Mouse (Mus musculus) ZHBTc4 (cell line): ENCODE data around the gene Morn1.
A peak's percentile ranks its signal among the peaks of the same experiment; 100 is the strongest.
"Not testable (repeated sequence)": the region's sequence is repeated elsewhere in the genome, so short reads cannot be mapped to it uniquely, and the experiment has no call there.

Experiments
- DNase-seq: peaks from one replicate; pipeline ENCODE4 v3.0.0-alpha.2; 2011; ENCODE audit warnings: low read depth, low spot score

The Morn1 gene

DNA sequence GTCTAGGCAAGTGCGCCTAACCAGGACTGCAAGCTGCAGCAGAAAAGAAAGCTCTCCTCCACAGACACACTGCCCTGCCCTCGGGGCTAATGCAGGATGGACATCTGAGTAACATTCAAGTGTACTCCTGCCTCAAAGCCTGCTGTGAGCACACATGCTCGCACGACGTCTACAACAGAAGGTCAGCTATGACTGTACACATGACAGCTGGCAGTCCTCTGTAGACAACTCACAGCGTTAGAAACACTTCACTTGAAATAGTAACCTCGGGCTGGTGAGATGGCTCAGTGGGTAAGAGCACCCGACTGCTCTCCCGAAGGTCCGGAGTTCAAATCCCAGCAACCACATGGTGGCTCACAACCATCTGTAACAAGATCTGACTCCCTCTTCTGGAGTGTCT lies 7.6 kb upstream of the Morn1 start:
- not testable (repeated sequence) for DNase-seq

DNA sequence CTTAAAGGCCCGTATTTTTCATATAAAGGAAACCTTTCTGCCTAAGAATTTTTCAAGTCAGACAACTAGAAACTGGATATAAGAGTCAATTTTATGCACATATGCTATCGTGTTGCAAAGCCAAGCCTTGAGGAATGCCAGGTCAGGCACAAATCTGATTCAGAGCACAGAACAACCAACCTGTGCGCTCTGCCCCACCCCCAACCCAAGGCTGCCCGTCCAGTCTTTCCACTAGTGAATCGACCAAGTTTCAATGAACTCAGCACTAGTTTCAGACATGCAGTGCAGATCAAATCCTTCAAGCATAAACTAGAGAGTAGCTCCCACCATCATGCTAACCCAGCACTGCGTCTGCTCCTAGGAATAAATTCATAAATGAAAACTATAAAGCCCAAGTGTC lies 6.7 kb upstream of the Morn1 start:
- DNase-seq: no peak

DNA sequence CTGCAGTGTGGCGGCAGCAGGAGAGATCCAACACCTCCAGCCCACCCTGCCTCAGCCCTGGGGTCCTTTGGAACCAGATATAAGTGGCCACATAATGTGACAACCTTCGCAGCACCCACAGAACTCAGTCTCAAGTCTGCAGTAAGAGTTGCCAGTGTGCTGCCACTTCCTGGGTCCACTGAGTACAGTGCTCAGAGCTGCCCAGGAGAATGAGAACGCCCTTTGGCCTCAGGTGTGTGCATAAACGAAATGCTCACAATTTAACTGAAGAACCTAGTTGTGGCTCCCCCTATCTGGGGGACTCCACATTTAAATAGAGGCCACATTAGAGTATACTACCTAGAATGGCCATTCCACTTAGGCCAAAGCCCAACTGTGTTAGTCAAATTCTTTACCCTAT lies 2.8 kb upstream of the Morn1 start:
- DNase-seq: no peak

DNA sequence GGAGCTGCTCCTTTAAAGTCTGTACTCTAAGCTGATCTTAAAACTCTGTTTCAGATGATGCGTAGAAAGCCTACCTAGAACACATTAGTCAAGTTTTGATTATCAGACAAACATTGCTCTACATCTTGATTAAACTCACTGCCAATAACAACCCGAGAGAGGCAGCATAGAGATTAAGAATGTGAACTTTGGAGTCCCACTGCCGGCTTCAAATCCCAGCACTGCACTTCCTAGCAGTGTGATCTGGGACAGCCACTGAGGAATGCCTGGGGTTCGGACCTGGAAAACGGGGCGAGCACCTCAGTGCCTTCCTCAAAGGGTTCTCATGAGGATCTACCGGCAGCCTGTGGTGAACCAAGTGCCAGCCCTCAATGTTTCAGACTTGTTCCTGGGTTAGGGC lies 2.0 kb upstream of the Morn1 start:
- DNase-seq: no peak

DNA sequence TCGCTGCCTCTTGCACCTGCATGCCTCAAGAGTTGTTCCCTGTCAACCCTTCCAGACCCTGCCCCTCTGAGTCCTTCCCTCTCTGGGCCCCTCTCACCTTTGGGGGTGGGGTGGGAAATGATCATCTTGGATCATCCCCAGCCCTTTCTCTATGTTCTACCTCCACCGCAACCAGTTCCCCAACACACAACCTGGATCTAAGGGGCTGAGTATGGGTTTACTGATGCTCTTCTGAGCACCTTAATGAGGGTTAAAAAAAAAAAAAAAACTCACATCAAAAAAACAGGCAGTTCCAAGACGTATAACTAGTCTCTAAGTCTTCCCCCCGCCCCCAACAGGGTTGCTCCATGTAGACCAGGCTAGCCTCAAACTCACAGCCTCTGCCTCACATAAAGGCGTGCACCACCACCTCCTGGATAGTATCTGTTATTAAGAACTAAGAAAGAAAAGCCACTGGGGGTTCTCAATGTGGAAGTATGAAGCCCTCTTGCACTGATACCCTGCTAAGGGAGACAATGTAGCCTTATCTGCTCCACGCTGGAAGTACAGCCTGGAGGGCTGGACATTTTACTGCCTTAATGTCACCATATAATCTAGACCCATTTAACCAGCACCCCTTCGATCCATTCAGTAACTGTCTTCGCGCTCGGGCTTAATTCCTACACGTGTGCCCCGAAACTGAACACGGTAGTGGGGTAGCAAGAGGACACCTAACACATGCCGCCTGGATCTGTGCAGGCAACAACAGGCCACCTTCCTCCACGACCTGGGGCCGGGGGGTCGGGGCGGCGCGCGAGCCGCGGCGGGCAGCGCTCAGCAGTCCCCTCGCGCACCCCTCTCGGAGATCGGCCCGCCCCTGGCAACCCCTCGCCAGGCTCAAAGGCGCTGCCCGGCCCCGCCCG lies 920 bp upstream of the Morn1 start:
- DNase-seq: no peak

DNA sequence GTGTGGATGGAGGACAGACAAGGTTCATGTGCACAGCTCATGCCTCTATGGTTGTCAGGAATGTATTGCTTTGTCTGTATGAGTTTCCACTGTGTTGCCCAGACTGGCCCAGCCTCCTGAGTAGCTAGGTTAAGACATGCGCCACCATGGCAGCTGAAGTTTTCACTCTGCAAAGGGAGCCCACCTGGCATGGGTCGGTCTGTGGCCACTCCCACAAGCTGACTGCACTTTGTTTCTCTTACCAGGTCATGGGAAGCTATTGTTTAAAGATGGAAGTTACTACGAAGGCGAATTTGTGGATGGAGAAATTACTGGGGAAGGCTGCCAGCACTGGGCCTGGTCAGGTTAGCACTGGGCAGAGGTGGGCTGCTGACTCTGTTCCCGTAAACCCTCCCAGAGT lies 2.9 kb downstream of the Morn1 start:
- no peak for DNase-seq

DNA sequence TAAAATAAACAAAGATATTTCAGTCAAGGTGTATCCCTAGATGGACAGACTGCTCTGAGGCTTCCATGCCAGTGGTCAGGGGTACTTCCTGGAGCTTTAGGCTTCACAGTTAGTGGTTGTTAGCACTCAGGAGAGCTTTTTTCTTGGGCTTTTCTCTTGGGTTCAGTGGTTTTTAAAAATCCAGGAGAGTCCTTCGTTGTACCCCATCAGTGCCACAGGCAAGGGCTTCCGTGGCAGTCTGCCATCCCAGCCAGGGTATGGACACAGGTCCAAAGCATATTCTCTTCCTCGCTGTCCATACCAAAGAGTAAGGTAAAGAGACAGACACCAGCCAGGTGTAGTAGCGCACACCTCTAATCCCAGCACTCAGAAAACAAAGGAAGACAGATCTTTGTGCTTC lies 3.8 kb downstream of the Morn1 start:
- no peak for DNase-seq

DNA sequence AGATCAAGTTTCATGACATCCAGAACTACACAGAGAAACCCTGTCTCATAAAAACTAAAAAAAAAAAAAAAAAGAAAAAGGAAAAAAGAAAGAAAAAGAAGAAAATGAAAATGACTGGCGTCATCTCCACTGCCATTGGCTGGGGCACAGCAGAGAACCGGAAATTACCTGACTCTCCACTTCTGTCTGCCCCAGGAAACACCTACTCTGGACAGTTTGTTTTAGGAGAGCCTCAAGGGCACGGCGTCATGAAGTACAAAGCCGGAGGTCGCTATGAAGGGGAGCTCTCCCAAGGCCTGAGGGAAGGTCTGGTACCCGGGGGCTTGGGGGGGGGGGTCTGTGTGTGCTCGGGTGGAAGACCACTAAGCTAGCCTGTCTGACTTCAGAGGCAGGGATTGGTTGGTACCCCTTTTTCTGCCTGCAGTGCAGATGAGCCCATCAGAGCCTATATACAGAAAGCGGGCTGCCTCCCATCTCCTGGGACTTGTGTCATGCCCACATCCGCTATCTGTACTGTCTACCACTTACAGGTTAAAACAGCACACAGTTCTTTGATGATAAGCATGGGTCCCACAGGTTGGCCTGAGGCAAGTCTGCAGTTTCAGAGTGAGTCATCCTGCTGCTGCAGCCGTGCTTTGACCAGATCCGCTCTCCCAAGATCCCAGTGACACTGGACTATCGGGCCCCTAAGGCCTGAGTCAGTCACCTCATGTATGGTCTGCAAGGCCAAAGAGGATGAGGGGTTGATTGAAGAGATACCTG lies 4.5 kb downstream of the Morn1 start:
- DNase-seq: no peak

DNA sequence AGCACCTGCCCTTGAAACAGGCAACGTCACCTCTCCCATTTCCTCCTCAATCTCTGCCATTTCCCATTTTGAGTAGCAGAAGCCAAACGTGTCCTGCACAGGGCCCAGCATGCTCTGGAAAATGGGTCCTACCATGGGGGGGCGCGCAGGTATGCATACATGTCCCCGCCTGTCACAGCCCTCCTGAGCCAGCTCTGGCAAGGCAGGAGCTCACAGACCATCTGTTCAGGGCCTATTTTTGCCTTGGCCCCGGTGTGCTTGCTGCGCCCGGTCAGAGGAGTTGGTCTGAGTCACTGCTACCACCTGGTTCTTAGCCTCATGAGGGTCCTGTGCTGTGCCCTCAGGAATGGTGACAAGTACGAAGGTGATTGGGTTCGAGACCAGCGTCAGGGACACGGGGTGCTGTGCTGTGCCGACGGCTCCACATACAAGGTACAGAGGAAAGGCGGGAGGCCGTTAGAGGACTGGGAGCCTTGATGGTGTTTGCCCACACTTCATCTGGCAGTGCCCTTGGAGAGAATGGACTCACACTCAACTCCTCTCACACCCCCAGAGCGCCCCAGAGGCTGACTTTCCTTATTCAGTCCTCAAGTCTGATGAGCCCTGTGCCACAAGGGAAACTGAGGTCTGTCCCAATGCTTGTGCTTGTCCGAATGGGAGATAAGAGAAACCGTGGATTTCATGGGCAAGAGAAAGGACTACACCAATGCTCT lies 6.5 kb downstream of the Morn1 start:
- no peak for DNase-seq

DNA sequence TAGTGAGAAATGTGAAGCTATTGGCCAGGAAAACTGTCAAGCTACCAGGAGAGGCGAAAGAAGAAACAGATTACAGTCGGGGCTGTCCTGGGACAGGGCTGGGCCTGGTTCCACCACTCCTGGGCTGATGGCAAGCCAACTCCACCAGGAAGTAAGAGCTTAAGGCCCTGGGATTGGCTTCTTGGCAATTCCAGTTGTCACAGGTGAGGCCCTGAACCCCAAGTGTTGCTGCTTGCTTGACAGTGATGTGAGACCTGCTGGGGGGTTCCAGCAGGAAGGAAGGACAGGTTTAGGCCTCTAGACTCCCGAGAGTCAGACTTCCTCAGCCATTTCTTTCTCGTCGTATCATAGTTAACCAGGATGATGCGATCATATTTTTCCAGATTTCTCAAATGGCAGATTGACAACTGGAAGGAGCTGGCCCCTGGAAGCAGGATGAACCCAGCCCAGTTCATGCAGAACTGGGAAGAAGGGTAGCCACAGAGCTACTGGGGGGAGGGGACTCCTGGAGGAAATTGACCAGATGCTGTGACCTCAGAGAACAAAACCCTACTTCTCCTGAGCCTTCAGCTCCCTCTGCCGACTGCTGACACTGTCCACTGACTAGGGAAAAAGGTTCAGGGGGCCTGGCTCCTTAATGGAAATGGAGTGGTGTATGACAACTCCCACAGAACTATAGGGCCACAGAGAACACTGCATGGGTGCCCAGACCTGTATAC lies 7.2 kb downstream of the Morn1 start:
- DNase-seq: no peak

DNA sequence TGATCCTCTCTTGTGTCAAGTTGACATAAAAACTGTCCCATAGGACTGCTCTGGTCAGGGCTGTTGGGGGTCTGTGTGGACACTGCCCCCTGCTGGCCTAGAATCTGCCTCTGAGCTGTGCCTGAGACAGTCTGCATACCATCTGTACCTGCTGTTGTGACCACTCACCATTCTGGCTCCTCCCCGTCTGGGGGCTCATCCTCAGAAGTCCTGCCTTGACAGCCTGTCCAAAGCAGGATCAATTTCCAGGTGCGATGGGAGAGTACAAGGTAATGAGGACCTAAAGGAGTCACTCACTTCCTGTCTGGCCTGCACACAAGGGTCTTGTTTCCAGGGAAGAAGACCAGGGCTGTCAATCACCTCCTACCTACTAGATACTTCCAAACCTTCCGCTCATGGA lies 8.2 kb downstream of the Morn1 start:
- peak; percentile 80 for DNase-seq

DNA sequence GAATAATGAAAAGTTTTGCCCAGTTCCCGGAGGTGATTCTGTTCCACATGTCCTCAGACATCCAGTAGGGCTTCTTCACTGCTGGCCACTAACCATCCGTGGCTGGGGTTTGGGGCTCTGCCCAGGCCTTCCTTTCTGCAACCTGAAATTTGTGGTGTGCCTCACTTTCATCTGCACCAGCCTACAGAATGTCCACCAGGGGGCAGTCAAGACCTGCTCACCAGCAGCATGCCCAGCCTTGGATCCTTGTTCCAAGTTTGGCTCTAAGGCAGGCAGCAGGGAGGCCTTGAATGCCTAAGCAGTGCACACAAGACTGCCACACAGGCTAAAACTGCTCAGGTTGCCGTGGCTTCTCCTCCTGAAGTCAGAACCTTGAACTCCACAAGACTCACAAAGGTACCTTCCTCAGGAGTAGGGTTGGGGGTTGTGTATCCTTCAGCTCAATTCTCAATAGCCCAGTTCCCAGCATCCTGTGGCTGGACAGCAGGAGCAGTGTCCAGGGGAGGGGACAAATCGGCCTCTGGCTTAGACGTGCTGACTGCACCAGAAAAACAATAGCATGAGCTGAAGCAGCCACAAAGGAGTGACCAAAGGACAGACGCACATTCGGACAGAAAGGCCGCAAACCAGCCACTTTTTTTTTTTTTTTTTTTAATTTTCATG lies 9.0 kb downstream of the Morn1 start:
- peak; percentile 91 for DNase-seq

DNA sequence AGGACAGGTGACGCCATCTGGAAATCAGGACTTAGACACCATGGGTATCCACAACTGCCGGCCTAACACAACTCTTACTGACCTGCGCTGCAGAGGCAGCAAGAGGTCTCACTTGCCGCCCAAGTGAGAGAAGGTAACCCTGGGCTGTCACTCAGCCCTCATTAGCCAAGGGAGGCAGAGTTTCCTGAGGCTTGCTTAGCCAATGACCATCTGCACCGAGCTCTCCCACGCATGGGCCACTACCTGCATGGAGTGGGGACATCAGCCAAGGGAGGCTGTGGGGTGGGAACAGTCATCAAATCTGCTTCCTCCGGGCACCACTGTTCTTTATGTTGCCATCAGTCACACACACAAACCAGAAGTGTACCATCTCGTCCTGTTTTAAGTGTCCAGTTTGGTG lies 9.6 kb downstream of the Morn1 start:
- DNase-seq: no peak

DNA sequence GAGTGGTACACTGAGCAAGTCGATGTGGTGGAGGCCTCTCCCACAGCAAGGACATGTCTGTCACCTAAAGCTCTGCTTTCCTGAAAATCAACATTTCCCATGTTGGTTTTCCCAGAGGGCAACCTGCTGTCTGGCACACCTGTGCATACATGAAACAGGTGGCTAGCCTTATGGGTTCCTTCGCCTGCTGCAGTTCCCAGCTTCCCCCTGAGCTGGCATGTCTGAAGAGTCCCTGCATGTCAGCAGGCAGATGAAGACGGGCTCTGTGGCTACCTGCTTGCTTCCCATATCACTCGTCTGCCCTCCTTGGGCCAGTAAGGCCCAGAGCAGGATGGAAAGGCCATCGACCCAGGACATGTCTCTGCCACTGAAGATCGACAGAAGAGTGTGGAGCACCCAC lies 11.1 kb downstream of the Morn1 start:
- DNase-seq: no peak

DNA sequence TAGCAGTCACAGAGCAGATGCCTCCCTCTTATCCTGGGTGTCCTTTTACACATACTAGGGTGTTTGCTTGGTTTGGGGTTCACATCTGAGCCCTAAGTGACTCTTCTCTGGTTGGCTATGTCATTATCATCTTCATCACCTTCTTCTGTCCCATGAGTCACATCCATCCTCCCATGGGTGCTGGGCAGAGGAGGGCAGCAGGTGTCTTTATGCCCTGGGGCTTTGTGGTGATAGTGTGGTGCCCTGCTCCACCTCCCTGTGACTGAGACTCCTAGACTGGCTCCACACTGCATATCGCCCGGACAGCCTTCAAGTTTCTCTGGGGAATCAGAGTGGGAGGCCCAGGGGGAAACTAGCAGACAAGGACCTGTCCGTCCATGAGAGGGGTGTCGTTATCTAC lies 12.2 kb downstream of the Morn1 start:
- DNase-seq: no peak

DNA sequence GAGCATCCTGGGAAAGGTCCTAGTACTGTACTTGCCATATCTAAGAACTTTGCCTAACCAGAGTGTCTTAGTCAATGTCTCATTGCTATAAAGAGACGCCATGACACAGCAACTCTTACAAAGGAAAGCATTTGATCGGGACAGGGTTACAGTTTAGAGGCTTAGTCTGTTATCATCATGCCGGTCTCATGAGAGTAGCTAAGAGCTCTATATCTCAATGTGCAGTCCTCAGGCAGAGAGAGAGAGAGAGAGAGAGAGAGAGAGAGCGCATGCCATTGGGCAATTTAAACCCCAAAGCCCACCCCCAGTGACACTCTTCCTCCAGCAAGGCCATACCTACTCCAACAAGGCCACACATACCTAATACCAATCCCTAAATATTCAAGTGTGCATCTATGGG lies 21.5 kb downstream of the Morn1 start:
- no peak for DNase-seq

DNA sequence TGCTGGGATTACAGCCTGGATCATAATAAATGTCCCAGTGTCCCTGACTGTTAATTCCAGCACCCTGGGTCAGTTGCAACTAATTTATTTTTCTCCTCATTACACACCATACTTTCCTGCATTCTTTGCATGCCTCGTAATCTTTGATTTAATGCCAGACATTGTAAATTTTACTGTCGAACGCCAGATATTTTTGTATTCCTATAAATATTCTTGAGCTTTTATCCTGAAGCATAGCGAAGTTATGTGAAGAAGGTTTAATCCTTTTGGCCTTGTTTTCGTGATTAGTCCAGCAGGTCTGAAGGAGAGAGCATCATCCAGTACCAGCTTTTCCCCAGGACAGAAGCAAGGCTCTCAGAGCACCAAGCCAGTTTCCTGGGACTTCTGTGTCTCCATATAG lies 23.1 kb downstream of the Morn1 start:
- DNase-seq: no peak

DNA sequence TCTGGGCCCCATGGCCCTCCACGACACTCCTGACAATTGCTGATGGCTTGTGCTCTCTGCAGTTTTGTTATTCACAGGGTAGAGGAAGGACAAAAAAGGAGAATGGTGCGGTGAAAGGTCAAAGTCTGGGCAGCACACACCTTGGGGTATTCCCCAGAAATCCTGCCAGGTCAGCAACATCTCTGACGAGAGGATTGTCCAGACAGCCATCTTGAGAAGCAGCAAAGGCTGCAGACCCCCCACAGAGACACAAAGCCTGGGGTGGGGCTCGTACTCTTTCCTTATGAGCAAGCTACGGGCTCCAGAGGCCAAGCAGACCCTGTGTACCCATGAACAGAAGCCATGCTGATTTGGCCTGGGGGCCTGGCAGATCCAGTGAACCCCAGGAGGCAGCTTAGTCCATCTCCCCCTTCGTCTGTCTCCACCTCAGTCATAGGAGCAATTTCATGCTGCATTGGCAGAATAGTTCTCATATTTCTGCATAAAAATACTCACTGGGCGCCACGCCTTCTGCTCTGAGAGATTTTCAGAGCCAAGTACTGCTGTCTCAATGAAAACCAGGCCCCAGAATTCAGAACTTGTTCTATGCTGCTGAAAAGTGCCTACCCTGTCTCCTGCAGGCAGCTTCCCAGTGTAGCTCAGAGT lies 27.5 kb downstream of the Morn1 start:
- DNase-seq: peak; percentile 73

DNA sequence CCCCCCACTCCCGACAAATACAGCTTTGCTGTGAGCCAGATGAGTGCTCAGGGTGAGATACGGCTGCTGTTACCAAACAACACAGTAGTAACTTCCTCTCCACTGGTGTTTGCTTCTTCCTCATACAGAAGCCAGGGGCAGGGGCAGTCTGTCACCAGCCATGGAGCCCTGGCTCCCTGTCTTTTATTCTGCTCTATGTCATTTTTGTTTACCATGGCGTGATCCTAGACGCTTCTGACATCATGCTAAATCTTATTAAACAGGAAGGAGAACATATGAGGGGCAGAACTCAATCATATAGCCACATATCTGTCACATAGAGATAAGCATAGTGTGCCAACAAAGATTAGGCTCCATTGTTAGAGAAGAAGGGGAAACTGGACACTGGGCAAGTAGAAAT lies 30.2 kb downstream of the Morn1 start:
- DNase-seq: no peak

DNA sequence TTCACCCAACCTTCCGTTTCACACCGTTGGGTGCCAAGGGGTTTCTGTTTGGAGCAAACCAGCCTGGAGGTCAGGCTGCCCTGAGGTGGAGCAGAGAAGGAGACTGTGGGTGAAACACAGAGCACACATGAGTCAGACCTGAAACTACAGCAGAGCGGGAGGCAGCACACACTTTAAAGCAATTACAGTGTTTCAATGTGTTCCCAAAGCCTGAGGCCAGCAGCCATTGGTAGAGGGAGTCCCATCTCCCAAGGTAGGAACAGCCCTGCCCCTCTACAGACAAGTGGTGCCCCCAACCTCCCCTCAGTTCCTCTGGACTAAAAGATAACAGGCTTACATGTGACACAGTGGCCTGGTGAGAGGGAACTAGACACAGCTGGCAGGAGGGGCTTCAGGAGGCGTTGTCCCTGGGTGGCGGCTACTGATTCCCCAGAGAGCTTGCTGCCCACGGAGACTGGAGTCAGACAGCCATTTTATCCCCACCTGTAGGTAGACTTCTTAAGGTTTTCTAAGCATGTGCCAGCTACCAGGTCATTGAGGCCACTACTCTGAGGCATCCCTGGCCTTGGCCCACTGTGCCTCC lies 31.1 kb downstream of the Morn1 start:
- DNase-seq: no peak
